Mouse (Mus musculus): ENCODE data around the gene Stxbp4. TPM values are rescaled to one million over a fixed set of nuclear protein-coding genes. Genes with fewer than 3 reads are reported as not detected.

Gene Stxbp4
- polyA plus RNA-seq, 1 experiment from 2014 or later, result 22.1 TPM

- under 1% methylated on average over 52 of the region's 54 CpGs for WGBS
- Histone ChIP-seq H3K36me3 (peaks cover 11% of the 10 kb centered on the region), H3K4me1 (peaks cover 11% of the 10 kb centered on the region), H3K9me3 (no peaks in the 10 kb centered on the region), H3K27me3 (no peaks in the 10 kb centered on the region), H3K4me2 (peak overlapping the region; percentile 58), H3K4me3 (peak overlapping the region; percentile 88), H3K27ac (peak overlapping the region; percentile 97), H3K9ac (peak overlapping the region; percentile 90)
- ATAC-seq (ENCODE audit: insufficient number of reproducible peaks, low FRiP score, low TSS enrichment, low read depth), result peak; percentile 76
Measured at GRCm38 (mm10) chr11:90638312-90638830, 487 bp upstream of the Stxbp4 start.

DNA sequence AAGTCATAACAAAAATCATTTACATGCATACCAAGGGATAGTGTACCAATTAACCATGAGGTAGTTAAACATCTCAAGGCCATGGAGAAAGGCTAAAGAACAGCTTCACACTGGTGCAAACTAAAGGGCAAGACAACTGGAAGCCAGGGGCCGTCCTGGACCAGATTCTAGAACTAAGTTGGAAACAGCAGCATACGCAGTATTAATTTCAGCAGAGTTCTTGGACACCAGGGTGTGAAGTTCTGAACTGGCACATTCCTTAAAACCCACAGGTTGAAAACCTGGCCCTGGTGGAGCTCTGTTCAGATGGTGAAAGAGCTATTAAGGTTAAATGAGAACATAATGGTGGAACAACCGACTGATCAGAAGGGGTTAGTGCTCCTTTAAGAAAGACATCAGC is 3.2 kb downstream of the Stxbp4 start:
- no peak for ATAC-seq (ENCODE audit: insufficient number of reproducible peaks, low FRiP score, low TSS enrichment, low read depth)
- no peak overlapping the region for H3K4me3 ChIP-seq
- H3K4me1 ChIP-seq, result peaks cover 10% of the 10 kb centered on the region
- H3K9ac ChIP-seq, result no peak overlapping the region
- H3K36me3 ChIP-seq, result peaks cover 2% of the 10 kb centered on the region; the same call in 1 of the 2 replicates
- H3K27ac ChIP-seq, result no peak overlapping the region
- no peaks in the 10 kb centered on the region for H3K27me3 ChIP-seq
- H3K9me3 ChIP-seq, result no peaks in the 10 kb centered on the region
- WGBS, result 77% methylated on average over 3 of the region's 3 CpGs
- no peak overlapping the region for H3K4me2 ChIP-seq

DNA sequence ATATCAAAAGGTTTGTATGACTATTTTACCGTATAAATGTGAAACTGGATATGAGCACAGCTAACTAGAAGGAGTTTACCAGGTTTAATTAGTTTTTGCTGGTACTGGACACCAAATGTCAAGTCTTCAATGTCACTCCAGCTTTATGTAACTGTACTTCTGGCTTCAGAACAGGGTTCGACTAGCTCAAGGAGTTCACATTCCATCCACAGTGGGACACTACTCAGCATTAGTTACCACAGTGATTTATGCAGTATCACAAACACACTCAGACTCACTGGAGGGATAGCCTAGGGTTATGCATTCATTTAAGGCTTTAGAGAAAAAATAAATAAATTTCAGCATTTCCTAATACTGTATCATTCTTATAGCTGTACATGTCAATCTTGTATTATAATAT is 5.4 kb downstream of the Stxbp4 start:
- Histone ChIP-seq H3K4me1 (peaks cover 8% of the 10 kb centered on the region), H3K27ac (no peak overlapping the region), H3K4me2 (no peak overlapping the region), H3K36me3 (peaks cover 3% of the 10 kb centered on the region; the same call in 1 of the 2 replicates), H3K4me3 (no peak overlapping the region), H3K9me3 (no peaks in the 10 kb centered on the region), H3K27me3 (no peaks in the 10 kb centered on the region), H3K9ac (no peak overlapping the region)
- ATAC-seq (ENCODE audit: insufficient number of reproducible peaks, low FRiP score, low TSS enrichment, low read depth), result no peak
- 53% methylated on average over 2 of the region's 2 CpGs for WGBS

DNA sequence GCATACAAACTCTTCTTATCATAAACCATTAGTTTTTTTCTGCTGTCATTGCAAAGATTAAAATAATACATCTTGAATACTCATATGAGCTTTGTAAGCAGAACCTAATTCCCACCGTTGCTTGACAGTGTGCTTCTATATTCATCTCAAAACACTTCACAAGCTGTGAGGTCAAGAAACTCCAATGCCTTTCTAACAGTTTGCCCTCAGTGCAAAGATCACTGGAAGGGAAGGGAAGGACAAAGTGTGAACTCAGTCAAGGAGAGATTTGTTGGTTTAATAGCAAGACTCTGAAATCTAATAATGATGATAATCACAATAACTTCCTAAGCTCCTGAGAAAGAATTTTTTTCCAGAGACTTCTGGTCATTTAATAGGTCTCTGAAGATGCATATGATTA is 10.1 kb downstream of the Stxbp4 start:
- Histone ChIP-seq H3K4me3 (no peak overlapping the region), H3K9ac (no peak overlapping the region), H3K27ac (no peak overlapping the region), H3K27me3 (no peaks in the 10 kb centered on the region), H3K4me1 (no peaks in the 10 kb centered on the region), H3K36me3 (peaks cover 3% of the 10 kb centered on the region; the same call in 1 of the 2 replicates), H3K4me2 (no peak overlapping the region), H3K9me3 (no peaks in the 10 kb centered on the region)
- no peak for ATAC-seq (ENCODE audit: insufficient number of reproducible peaks, low FRiP score, low TSS enrichment, low read depth)
- 85% methylated on average over 1 of the region's 1 CpGs for WGBS

- no peak overlapping the region for H3K4me2 ChIP-seq
- H3K4me1 ChIP-seq, result no peaks in the 10 kb centered on the region
- no peak overlapping the region for H3K27ac ChIP-seq
- no peaks in the 10 kb centered on the region for H3K27me3 ChIP-seq
- 82% methylated on average over 1 of the region's 1 CpGs for WGBS
- peaks cover 7% of the 10 kb centered on the region; the same call in 1 of the 2 replicates for H3K36me3 ChIP-seq
- no peak overlapping the region for H3K9ac ChIP-seq
- H3K4me3 ChIP-seq, result no peak overlapping the region
- no peaks in the 10 kb centered on the region for H3K9me3 ChIP-seq
- ATAC-seq (ENCODE audit: insufficient number of reproducible peaks, low FRiP score, low TSS enrichment, low read depth), result no peak
Measured at GRCm38 (mm10) chr11:90625174-90625573, 12.7 kb downstream of the Stxbp4 start.

DNA sequence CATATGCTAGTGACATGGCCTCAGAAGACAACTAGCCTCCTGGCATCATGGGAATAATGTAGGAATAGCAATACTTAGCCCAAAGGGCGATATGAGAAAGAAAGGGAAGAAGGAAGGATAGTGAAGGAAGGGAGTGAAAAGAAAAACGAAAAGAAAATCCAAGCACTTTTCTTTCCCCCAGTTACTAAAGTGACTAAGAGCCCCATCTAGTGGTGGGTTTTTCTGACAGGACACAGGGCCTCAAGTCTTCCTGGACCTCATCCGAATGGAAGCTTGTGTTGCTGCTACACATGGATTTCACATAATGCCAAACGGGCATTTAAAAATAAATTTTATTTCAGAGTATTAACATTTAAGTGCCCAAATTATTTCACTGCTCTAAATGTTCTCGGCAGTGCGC is 14.4 kb downstream of the Stxbp4 start:
- Histone ChIP-seq H3K9me3 (no peaks in the 10 kb centered on the region), H3K4me1 (no peaks in the 10 kb centered on the region), H3K36me3 (0 out of 2 replicates have a peak, but pooled peaks cover 11% of the 10 kb centered on the region), H3K27me3 (no peaks in the 10 kb centered on the region), H3K4me3 (no peak overlapping the region), H3K4me2 (no peak overlapping the region), H3K27ac (no peak overlapping the region), H3K9ac (no peak overlapping the region)
- 53% methylated on average over 6 of the region's 6 CpGs for WGBS
- ATAC-seq (ENCODE audit: insufficient number of reproducible peaks, low FRiP score, low TSS enrichment, low read depth), result no peak

DNA sequence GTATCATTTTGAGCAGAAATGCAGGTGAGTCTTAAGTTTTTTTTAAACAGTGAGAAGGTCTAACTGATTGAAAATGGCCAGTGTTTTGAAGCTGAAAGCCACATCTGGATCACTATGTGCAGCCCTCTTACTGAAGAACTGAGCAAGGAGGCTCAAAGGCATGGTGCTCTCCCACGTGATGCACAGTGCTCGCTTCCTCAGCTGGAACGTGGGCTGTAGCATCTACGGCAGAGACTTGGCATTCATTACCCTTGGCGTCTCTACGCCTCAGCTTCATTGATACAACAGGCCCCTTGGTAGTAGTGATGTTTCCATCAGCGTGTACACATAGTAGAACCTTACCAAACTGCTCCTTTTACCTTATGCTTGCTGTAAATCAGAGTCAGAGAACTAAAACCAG is 15.4 kb downstream of the Stxbp4 start:
- 0 out of 2 replicates have a peak, but pooled peaks cover 17% of the 10 kb centered on the region for H3K36me3 ChIP-seq
- H3K4me3 ChIP-seq, result no peak overlapping the region
- no peak for ATAC-seq (ENCODE audit: insufficient number of reproducible peaks, low FRiP score, low TSS enrichment, low read depth)
- H3K9me3 ChIP-seq, result no peaks in the 10 kb centered on the region
- WGBS, result 85% methylated on average over 7 of the region's 7 CpGs
- H3K4me2 ChIP-seq, result no peak overlapping the region
- H3K27ac ChIP-seq, result no peak overlapping the region
- no peak overlapping the region for H3K9ac ChIP-seq
- no peaks in the 10 kb centered on the region for H3K4me1 ChIP-seq
- H3K27me3 ChIP-seq, result no peaks in the 10 kb centered on the region

- no peak overlapping the region for H3K9ac ChIP-seq
- WGBS, result 81% methylated on average over 12 of the region's 12 CpGs
- no peak overlapping the region for H3K4me3 ChIP-seq
- H3K9me3 ChIP-seq, result no peaks in the 10 kb centered on the region
- ATAC-seq (ENCODE audit: insufficient number of reproducible peaks, low FRiP score, low TSS enrichment, low read depth), result no peak
- no peaks in the 10 kb centered on the region for H3K4me1 ChIP-seq
- no peak overlapping the region for H3K4me2 ChIP-seq
- H3K36me3 ChIP-seq, result 0 out of 2 replicates have a peak, but pooled peaks cover 17% of the 10 kb centered on the region
- H3K27ac ChIP-seq, result no peak overlapping the region
- H3K27me3 ChIP-seq, result no peaks in the 10 kb centered on the region
Measured at GRCm38 (mm10) chr11:90622044-90622443, 15.8 kb downstream of the Stxbp4 start.

GRCm38 (mm10) chr11:90616431-90616830 is 21.5 kb downstream of the Stxbp4 start:
- Histone ChIP-seq H3K27ac (no peak overlapping the region), H3K9me3 (no peaks in the 10 kb centered on the region), H3K4me3 (no peak overlapping the region), H3K4me1 (no peaks in the 10 kb centered on the region), H3K9ac (no peak overlapping the region), H3K27me3 (no peaks in the 10 kb centered on the region), H3K4me2 (no peak overlapping the region), H3K36me3 (peaks cover 25% of the 10 kb centered on the region; the same call in 1 of the 2 replicates)
- no peak for ATAC-seq (ENCODE audit: insufficient number of reproducible peaks, low FRiP score, low TSS enrichment, low read depth)

DNA sequence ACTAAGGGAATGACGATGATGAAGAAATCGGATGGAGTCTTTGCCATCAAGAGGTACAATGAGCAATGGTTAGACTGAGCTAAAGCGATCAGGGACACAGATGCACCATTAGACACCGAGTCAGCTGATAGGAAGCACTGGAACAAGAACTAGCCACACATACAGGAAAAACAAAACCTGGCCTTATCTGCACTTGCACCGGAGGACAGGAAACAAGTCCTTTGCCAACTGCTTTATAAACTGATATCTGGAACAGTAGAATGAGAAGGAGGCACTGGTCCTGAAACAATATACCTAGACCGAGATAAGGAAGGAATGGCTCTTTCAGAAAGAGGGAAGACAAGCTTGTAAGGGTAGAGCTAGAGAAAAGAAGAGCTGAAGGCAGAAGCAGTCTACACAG is 23.1 kb downstream of the Stxbp4 start:
- Histone ChIP-seq H3K4me3 (no peak overlapping the region), H3K36me3 (peaks cover 22% of the 10 kb centered on the region; the same call in 1 of the 2 replicates), H3K4me2 (no peak overlapping the region), H3K9ac (no peak overlapping the region), H3K9me3 (no peaks in the 10 kb centered on the region), H3K4me1 (no peaks in the 10 kb centered on the region), H3K27me3 (no peaks in the 10 kb centered on the region), H3K27ac (no peak overlapping the region)
- WGBS, result 89% methylated on average over 6 of the region's 6 CpGs
- no peak for ATAC-seq (ENCODE audit: insufficient number of reproducible peaks, low FRiP score, low TSS enrichment, low read depth)

DNA sequence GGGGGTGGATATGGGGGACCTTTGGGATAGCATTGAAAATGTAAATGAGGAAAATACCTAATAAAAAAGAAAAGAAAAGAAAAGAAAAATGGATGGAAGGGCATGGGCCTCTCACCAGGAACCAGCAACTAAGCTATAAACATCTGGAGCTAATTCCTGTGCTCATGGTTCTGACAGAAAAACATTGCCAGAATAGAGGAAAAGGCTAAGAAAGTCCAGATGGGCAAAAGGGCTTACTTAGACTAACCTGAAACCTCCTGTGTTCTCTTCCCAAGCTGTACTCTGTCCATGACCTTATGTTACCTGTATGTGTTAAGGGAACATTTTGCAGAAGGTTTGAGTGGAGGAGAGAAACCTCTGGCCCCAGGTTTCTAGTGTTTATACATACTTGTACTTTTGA is 25.8 kb downstream of the Stxbp4 start:
- H3K4me3 ChIP-seq, result no peak overlapping the region
- H3K36me3 ChIP-seq, result peaks cover 12% of the 10 kb centered on the region; the same call in 1 of the 2 replicates
- no peaks in the 10 kb centered on the region for H3K4me1 ChIP-seq
- no peak overlapping the region for H3K27ac ChIP-seq
- H3K27me3 ChIP-seq, result no peaks in the 10 kb centered on the region
- H3K9me3 ChIP-seq, result no peaks in the 10 kb centered on the region
- ATAC-seq (ENCODE audit: insufficient number of reproducible peaks, low FRiP score, low TSS enrichment, low read depth), result no peak
- H3K9ac ChIP-seq, result no peak overlapping the region
- H3K4me2 ChIP-seq, result no peak overlapping the region

GRCm38 (mm10) chr11:90603066-90603465 is 34.8 kb downstream of the Stxbp4 start:
- Histone ChIP-seq H3K4me2 (no peak overlapping the region), H3K27ac (no peak overlapping the region), H3K36me3 (peaks cover 29% of the 10 kb centered on the region), H3K4me1 (no peaks in the 10 kb centered on the region), H3K9ac (no peak overlapping the region), H3K9me3 (no peaks in the 10 kb centered on the region), H3K27me3 (no peaks in the 10 kb centered on the region), H3K4me3 (no peak overlapping the region)
- 96% methylated on average over 2 of the region's 2 CpGs for WGBS
- ATAC-seq (ENCODE audit: insufficient number of reproducible peaks, low FRiP score, low TSS enrichment, low read depth), result no peak

- WGBS, result 64% methylated on average over 1 of the region's 1 CpGs
- no peaks in the 10 kb centered on the region for H3K27me3 ChIP-seq
- no peak overlapping the region for H3K4me3 ChIP-seq
- H3K4me1 ChIP-seq, result no peaks in the 10 kb centered on the region
- no peaks in the 10 kb centered on the region for H3K9me3 ChIP-seq
- no peak overlapping the region for H3K27ac ChIP-seq
- peaks cover 36% of the 10 kb centered on the region for H3K36me3 ChIP-seq
- H3K4me2 ChIP-seq, result no peak overlapping the region
- no peak for ATAC-seq (ENCODE audit: insufficient number of reproducible peaks, low FRiP score, low TSS enrichment, low read depth)
- no peak overlapping the region for H3K9ac ChIP-seq
Measured at GRCm38 (mm10) chr11:90595826-90596225, 42.1 kb downstream of the Stxbp4 start.

Data from limb, embryonic 15.5 days (tissue).